Mouse (Mus musculus) liver, adult 2 months (tissue): ENCODE measurements around the gene Gm17455.

ENCODE experiments used
- CTCF ChIP-seq: fragments of 200-500 bp; IDR thresholded peaks from 2 replicates; pipeline ENCODE4 v1.5.1; 2011; ENCODE audit warnings: low read depth, low read length, control low read depth
- POLR2A ChIP-seq: fragments of 200-500 bp; IDR thresholded peaks from 2 replicates; pipeline ENCODE4 v1.6.1; 2011; ENCODE audit warnings: low read length, control low read depth; ENCODE audit not compliant: insufficient read depth; ENCODE audit errors: extremely low read depth

DNA sequence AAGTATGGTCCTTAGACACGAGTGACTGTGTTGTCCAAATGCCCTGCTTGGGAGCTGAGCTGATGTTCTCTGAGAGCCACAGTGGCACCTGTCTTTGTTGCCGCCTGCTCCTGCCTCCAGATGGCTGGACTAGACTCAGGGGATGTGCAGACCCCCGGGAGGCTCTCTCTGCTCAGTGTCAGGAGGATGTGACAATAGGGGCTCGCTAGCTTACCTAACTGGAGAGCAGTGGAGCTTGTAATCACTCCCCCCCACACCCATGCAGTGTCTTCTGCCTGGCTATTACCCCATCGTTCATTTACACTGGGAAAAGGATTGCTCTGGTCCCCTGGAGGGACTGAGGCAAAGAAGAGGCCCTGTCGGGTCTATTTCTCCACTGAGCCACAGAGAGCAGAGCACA is 31.1 kb downstream of the Gm17455 start:
- no peak for TF ChIP-seq POLR2A
- no peak for TF ChIP-seq CTCF
